Mouse (Mus musculus) liver, adult 2 months (tissue): ENCODE data around the gene Zc3h10. TPM values are rescaled to one million over a fixed set of nuclear protein-coding genes. Genes with fewer than 3 reads are reported as not detected.

Source experiments
- DNase-seq: peaks from one replicate; pipeline ENCODE4 v3.0.0-alpha.2; 2011; ENCODE audit warnings: low read depth, low spot score; ENCODE audit errors: extremely low read depth
- H3K27ac ChIP-seq: fragments of 200-500 bp; replicated peaks from 2 replicates; pipeline ENCODE4 v1.5.1; 2012; ENCODE audit warnings: low read depth, mild to moderate bottlenecking, control low read depth, inconsistent platforms, low read length; ENCODE audit not compliant: insufficient read depth
- H3K27me3 ChIP-seq: fragments of 200-500 bp; 2 replicates; pipeline ENCODE4 v1.6.1; 2012; ENCODE audit warnings: mild to moderate bottlenecking, moderate library complexity, low read length, inconsistent platforms; ENCODE audit not compliant: control insufficient read depth, insufficient read depth
- H3K36me3 ChIP-seq: fragments of 200-500 bp; 2 replicates; pipeline ENCODE4 v1.6.1; 2012; ENCODE audit warnings: low read length, inconsistent platforms; ENCODE audit not compliant: control insufficient read depth, insufficient read depth
- H3K4me1 ChIP-seq: fragments of 200-500 bp; 2 replicates; pipeline ENCODE4 v1.6.1; 2011; ENCODE audit warnings: low read length; ENCODE audit not compliant: control insufficient read depth, insufficient read depth
- H3K4me3 ChIP-seq: fragments of 200-500 bp; 2 replicates; pipeline ENCODE4 v1.5.1; 2011; ENCODE audit warnings: low read depth, mild to moderate bottlenecking, control low read depth, low read length, moderate library complexity; ENCODE audit not compliant: insufficient read depth
- H3K79me2 ChIP-seq: fragments of 200-500 bp; 2 replicates; pipeline ENCODE4 v1.6.1; 2012; ENCODE audit warnings: inconsistent platforms, mild to moderate bottlenecking, low read length, moderate library complexity; ENCODE audit not compliant: control insufficient read depth, insufficient read depth
- H3K9ac ChIP-seq: fragments of 200-500 bp; 2 replicates; pipeline ENCODE4 v1.6.1; 2012; ENCODE audit warnings: low read depth, mild to moderate bottlenecking, control low read depth, inconsistent platforms, low read length
- CTCF ChIP-seq: fragments of 200-500 bp; IDR thresholded peaks from 2 replicates; pipeline ENCODE4 v1.5.1; 2011; ENCODE audit warnings: low read depth, low read length, control low read depth
- POLR2A ChIP-seq: fragments of 200-500 bp; IDR thresholded peaks from 2 replicates; pipeline ENCODE4 v1.6.1; 2011; ENCODE audit warnings: low read length, control low read depth; ENCODE audit not compliant: insufficient read depth; ENCODE audit errors: extremely low read depth
- WGBS: fragments of 180-500 bp; shearing (Covaris S2); methylation state at CpG from one replicate; pipeline ENCODE4 v1.1.7; 2018; 5-methylcytosine and 5-hydroxymethylcytosine counted together
- polyA plus RNA-seq: library from polyadenylated mRNA; depleted of rRNA; stranded (reverse); fragments of >200 nt; gene quantifications from 2 replicates; pipeline ENCODE4 v1.2.3, GENCODE M21; 2012
- total RNA-seq: library from RNA; depleted of rRNA; stranded (reverse); fragments of >200 nt; gene quantifications from 2 replicates; pipeline ENCODE4 v1.2.3, GENCODE M21; 2014

Gene Zc3h10
- total and polyA plus RNA-seq, 2 experiments = 3.2 to 8.1 TPM

- H3K36me3 ChIP-seq = peaks cover 4% of the 10 kb centered on the region; the same call in 1 of the 2 replicates
- WGBS = 87% methylated on average over 4 of the region's 4 CpGs
Measured at GRCm38 (mm10) chr10:128515044-128515443, 32.5 kb downstream of the Zc3h10 start.

GRCm38 (mm10) chr10:128511761-128512160, 35.8 kb downstream of the Zc3h10 start:
- 94% methylated on average over 12 of the region's 12 CpGs for WGBS
- Histone ChIP-seq H3K27me3 (no peaks in the 10 kb centered on the region), H3K79me2 (no peaks in the 10 kb centered on the region; the same call in 1 of the 2 replicates), H3K27ac (no peak overlapping the region), H3K4me1 (no peaks in the 10 kb centered on the region), H3K9ac (no peak overlapping the region), H3K36me3 (peaks cover 7% of the 10 kb centered on the region; the same call in 1 of the 2 replicates), H3K4me3 (no peak overlapping the region)
- TF ChIP-seq CTCF = no peak
- TF ChIP-seq POLR2A = no peak
- DNase-seq = no peak

More at GRCm38 (mm10) chr10:128515044-128515443, 32.5 kb downstream of the Zc3h10 start:
- no peak for DNase-seq
- Histone ChIP-seq H3K27ac (no peak overlapping the region), H3K4me1 (no peaks in the 10 kb centered on the region), H3K9ac (no peak overlapping the region), H3K79me2 (no peaks in the 10 kb centered on the region; the same call in 1 of the 2 replicates), H3K27me3 (no peaks in the 10 kb centered on the region), H3K4me3 (no peak overlapping the region)
- TF ChIP-seq CTCF = no peak

- Histone ChIP-seq H3K4me1 (no peaks in the 10 kb centered on the region), H3K79me2 (no peaks in the 10 kb centered on the region; the same call in 1 of the 2 replicates), H3K4me3 (no peak overlapping the region), H3K36me3 (peaks cover 7% of the 10 kb centered on the region; the same call in 1 of the 2 replicates), H3K27me3 (no peaks in the 10 kb centered on the region), H3K27ac (no peak overlapping the region), H3K9ac (no peak overlapping the region)
- no peak for DNase-seq
- 83% methylated on average over 9 of the region's 9 CpGs for WGBS
- TF ChIP-seq CTCF = no peak
- no peak for TF ChIP-seq POLR2A
Measured at GRCm38 (mm10) chr10:128511189-128511588, 36.4 kb downstream of the Zc3h10 start.

GRCm38 (mm10) chr10:128510301-128510700, 37.3 kb downstream of the Zc3h10 start:
- peaks cover 5% of the 10 kb centered on the region; the same call in 1 of the 2 replicates for H3K36me3 ChIP-seq
- no peaks in the 10 kb centered on the region for H3K27me3 ChIP-seq
- H3K4me1 ChIP-seq = no peaks in the 10 kb centered on the region
- peaks cover 4% of the 10 kb centered on the region; the same call in 1 of the 2 replicates for H3K79me2 ChIP-seq
- no peak overlapping the region for H3K27ac ChIP-seq
- H3K4me3 ChIP-seq = no peak overlapping the region
- no peak overlapping the region for H3K9ac ChIP-seq
- WGBS = 94% methylated on average over 11 of the region's 11 CpGs
- DNase-seq = no peak
- TF ChIP-seq POLR2A = no peak
- TF ChIP-seq CTCF = no peak

- H3K9ac ChIP-seq = no peak overlapping the region
- H3K36me3 ChIP-seq = peaks cover 5% of the 10 kb centered on the region; the same call in 1 of the 2 replicates
- no peaks in the 10 kb centered on the region for H3K4me1 ChIP-seq
- DNase-seq = no peak
- 69% methylated on average over 4 of the region's 4 CpGs for WGBS
- H3K27ac ChIP-seq = no peak overlapping the region
- H3K27me3 ChIP-seq = no peaks in the 10 kb centered on the region
- peaks cover 4% of the 10 kb centered on the region; the same call in 1 of the 2 replicates for H3K79me2 ChIP-seq
- H3K4me3 ChIP-seq = no peak overlapping the region
- TF ChIP-seq POLR2A (no peak), CTCF (no peak)
Measured at GRCm38 (mm10) chr10:128509831-128510230, 37.7 kb downstream of the Zc3h10 start.

- peaks cover 4% of the 10 kb centered on the region; the same call in 1 of the 2 replicates for H3K79me2 ChIP-seq
- TF ChIP-seq CTCF = no peak
- no peak for TF ChIP-seq POLR2A
- DNase-seq = no peak
- H3K27ac ChIP-seq = no peak overlapping the region
- peaks cover 5% of the 10 kb centered on the region; the same call in 1 of the 2 replicates for H3K36me3 ChIP-seq
- no peaks in the 10 kb centered on the region for H3K27me3 ChIP-seq
- H3K4me3 ChIP-seq = no peak overlapping the region
- H3K4me1 ChIP-seq = peaks cover 3% of the 10 kb centered on the region
- 91% methylated on average over 9 of the region's 9 CpGs for WGBS
- no peak overlapping the region for H3K9ac ChIP-seq
Measured at GRCm38 (mm10) chr10:128509203-128509602, 38.4 kb downstream of the Zc3h10 start.
